ENCODE assay signal across 15 mouse cellular contexts in genomic region chr19:34827444-34827843, GRCm38 (mm10).
"Had no signal": no experiment of that assay in that cellular context is flagged by ENCODE, and none has a peak within 500 bp of the region (broad histone marks: within the 10 kb centered on the region; RNA-seq: fewer than 3 reads in every experiment).

No protein-coding gene starts in this region.

- DNase-seq: kidney, adult 18-20 months; kidney, adult 9 months; kidney, postnatal 14 days; kidney, postnatal 4 days; liver; liver, embryonic 13.5 days; lung, embryonic 14.5 days; lung, postnatal 10 days; lung, postnatal 4 days; thymus, adult 18-20 months; thymus, postnatal 36 days had no signal

- H3K27me3 ChIP-seq: limb, embryonic 13.5 days; liver, embryonic 13.5 days; midbrain, embryonic 12.5 days; midbrain, embryonic 15.5 days had no signal

- H3K4me3 ChIP-seq: limb, embryonic 10.5 days; limb, embryonic 13.5 days; liver, embryonic 13.5 days; midbrain, embryonic 12.5 days; midbrain, embryonic 15.5 days had no signal

- H3K9me3 ChIP-seq: limb, embryonic 10.5 days; limb, embryonic 13.5 days; liver, embryonic 13.5 days; midbrain, embryonic 12.5 days; midbrain, embryonic 15.5 days had no signal

- H3K36me3 ChIP-seq: midbrain, embryonic 12.5 days; midbrain, embryonic 15.5 days had no signal

- H3K9ac ChIP-seq: limb, embryonic 13.5 days; liver, embryonic 13.5 days; lung, embryonic 14.5 days; midbrain, embryonic 12.5 days; midbrain, embryonic 15.5 days had no signal

- H3K27ac ChIP-seq: limb, embryonic 10.5 days; limb, embryonic 13.5 days; liver, embryonic 13.5 days; midbrain, embryonic 12.5 days; midbrain, embryonic 15.5 days had no signal

- ATAC-seq: midbrain, embryonic 15.5 days had no signal

- H3K4me1 ChIP-seq: limb, embryonic 10.5 days; limb, embryonic 13.5 days; midbrain, embryonic 12.5 days; midbrain, embryonic 15.5 days had no signal

- H3K4me2 ChIP-seq: limb, embryonic 13.5 days; liver, embryonic 13.5 days; lung, embryonic 14.5 days; midbrain, embryonic 12.5 days; midbrain, embryonic 15.5 days had no signal
